Mouse (Mus musculus) stomach, postnatal 0 days (tissue): ENCODE measurements at regions not wholly inside any gene's neighbourhood (a gene's known extent, or its start where the extent isn't known, plus 50 kb on each side); places are given as distances from the start of the nearest gene placed in this dataset.

ENCODE experiments used
- CTCF ChIP-seq: IDR thresholded peaks from 2 replicates; pipeline ENCODE4 v1.5.1; 2016; ENCODE audit warnings: antibody characterized with exemption, low read depth, mild to moderate bottlenecking, moderate library complexity
- EP300 ChIP-seq: optimal IDR thresholded peaks from 2 replicates; pipeline ENCODE3; 2016; ENCODE audit warnings: antibody characterized with exemption

- TF ChIP-seq CTCF (no peak), EP300 (no peak)
These were observed 241.6 kb downstream of the Enc1 start for GRCm38 (mm10) chr13:97482439-97482946.
